Mouse (Mus musculus) liver, postnatal 0 days (tissue): ENCODE results near the gene Ntng1.

Experiments
- CTCF ChIP-seq: sonication (generic); IDR thresholded peaks from 2 replicates; pipeline ENCODE4 v1.5.1; 2016; ENCODE audit warnings: antibody characterized with exemption, low read depth
- EP300 ChIP-seq: IDR thresholded peaks from 2 replicates; pipeline ENCODE4 v1.6.1; 2016; ENCODE audit warnings: antibody characterized with exemption, low read depth, mild to moderate bottlenecking

DNA sequence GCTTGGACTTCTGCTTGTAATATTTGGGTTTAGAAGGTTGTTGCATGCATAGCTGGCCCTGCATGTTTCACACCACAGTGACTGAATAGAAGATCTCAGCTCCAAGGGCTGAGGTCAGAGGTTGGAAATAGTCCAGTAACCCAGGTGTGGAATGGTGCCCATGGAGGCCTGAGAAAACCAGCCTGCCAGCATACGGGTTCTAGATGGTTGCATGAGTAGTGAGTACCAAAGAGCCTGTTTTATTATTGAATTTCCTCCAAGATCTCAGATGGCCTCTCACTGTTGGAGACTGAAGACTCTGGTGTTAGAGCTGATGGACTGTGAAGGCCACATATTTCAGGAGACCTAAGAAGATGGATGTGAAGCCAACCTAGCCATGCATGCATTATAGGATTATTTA, 285.5 kb downstream of the Ntng1 start:
- TF ChIP-seq CTCF: no peak
- TF ChIP-seq EP300: no peak
